Mouse (Mus musculus) erythroblast, embryonic 14.5 days (primary cell): ENCODE data around the gene Tmprss13.

Source experiments
- GATA1 ChIP-seq: IDR thresholded peaks from 2 replicates; pipeline ENCODE4 v1.6.1; 2012; ENCODE audit warnings: low read length, inconsistent platforms, mixed read lengths
- TAL1 ChIP-seq: IDR thresholded peaks from 3 replicates; pipeline ENCODE4 v1.6.1; 2012; ENCODE audit warnings: low read length, inconsistent platforms, mixed read lengths

DNA sequence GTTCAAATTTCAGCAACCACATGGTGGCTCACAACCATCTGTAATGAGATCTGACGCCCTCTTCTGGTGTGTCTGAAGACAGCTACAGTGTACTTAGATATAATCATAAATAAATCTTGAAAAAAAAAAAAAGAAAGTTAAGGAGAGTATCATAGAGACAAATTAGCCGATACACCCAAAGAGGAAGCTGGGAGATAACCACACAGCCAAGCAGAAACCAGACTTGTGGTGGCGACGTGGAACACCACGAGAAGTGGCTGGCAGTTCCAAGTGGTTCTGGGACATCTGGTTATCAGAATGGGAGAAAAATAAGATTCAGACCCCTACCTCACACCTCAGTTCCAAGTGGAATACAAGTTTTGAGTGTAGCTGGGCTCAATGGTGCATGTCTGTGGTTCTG, 67.8 kb downstream of the Tmprss13 start:
- TF ChIP-seq GATA1 (no peak), TAL1 (no peak)
